Mouse (Mus musculus) megakaryocyte, embryonic 14.5 days (primary cell): ENCODE measurements around the gene Slc25a24.

ENCODE experiments used
- FLI1 ChIP-seq: IDR thresholded peaks from 2 replicates; pipeline ENCODE4 v1.6.1; 2012; ENCODE audit warnings: low read length, inconsistent platforms, mixed read lengths
- GATA1 ChIP-seq: IDR thresholded peaks from 3 replicates; pipeline ENCODE4 v1.6.1; 2012; ENCODE audit warnings: mixed read lengths, low read length, inconsistent platforms, borderline replicate concordance

GRCm38 (mm10) chr3:109125531-109125930 lies 2.6 kb downstream of the Slc25a24 start:
- TF ChIP-seq GATA1 (no peak), FLI1 (no peak)
